Mouse (Mus musculus): ENCODE measurements at regions not wholly inside any gene's neighbourhood (a gene's known extent, or its start where the extent isn't known, plus 50 kb on each side); places are given as distances from the start of the nearest gene placed in this dataset.
"Not testable (repeated sequence)": the region's sequence is repeated elsewhere in the genome, so short reads cannot be mapped to it uniquely, and the experiment has no call there.

- H3K9me3 ChIP-seq (replicated peaks; ENCODE audit: control insufficient read depth, low read length) = 0 out of 2 replicates have a peak, but pooled peaks cover 2% of the 10 kb centered on the region
- H3K4me1 ChIP-seq (ENCODE audit: control insufficient read depth, insufficient read depth, low read length) = no peaks in the 10 kb centered on the region
- no peak overlapping the region for H3K4me2 ChIP-seq (ENCODE audit: low read depth, low read length)
- no peak overlapping the region for H3K27ac ChIP-seq (ENCODE audit: low read length)
- no peaks in the 10 kb centered on the region for H3K27me3 ChIP-seq (ENCODE audit: control insufficient read depth, insufficient read depth, low read length)
- no peak for ATAC-seq (replicated peaks; ENCODE audit: extremely low read depth, insufficient read depth, low FRiP score)
- no peak overlapping the region for H3K9ac ChIP-seq (ENCODE audit: low read length)
- 65% methylated on average over 6 of the region's 6 CpGs for WGBS
- no peaks in the 10 kb centered on the region for H3K36me3 ChIP-seq (ENCODE audit: control insufficient read depth, insufficient read depth)
- no peak overlapping the region for H3K4me3 ChIP-seq (ENCODE audit: low read length)
Measured at GRCm38 (mm10) chr7:137576251-137576650, 138.8 kb downstream of the Glrx3 start.

GRCm38 (mm10) chr7:137583556-137583955 lies 146.1 kb downstream of the Glrx3 start:
- no peaks in the 10 kb centered on the region for H3K36me3 ChIP-seq (ENCODE audit: control insufficient read depth, insufficient read depth)
- H3K9me3 ChIP-seq (replicated peaks; ENCODE audit: control insufficient read depth, low read length) = no peaks in the 10 kb centered on the region
- H3K9ac ChIP-seq (ENCODE audit: low read length) = no peak overlapping the region
- ATAC-seq (replicated peaks; ENCODE audit: extremely low read depth, insufficient read depth, low FRiP score) = no peak
- H3K27ac ChIP-seq (ENCODE audit: low read length) = no peak overlapping the region
- no peak overlapping the region for H3K4me2 ChIP-seq (ENCODE audit: low read depth, low read length)
- no peaks in the 10 kb centered on the region for H3K4me1 ChIP-seq (ENCODE audit: control insufficient read depth, insufficient read depth, low read length)
- H3K4me3 ChIP-seq (ENCODE audit: low read length) = no peak overlapping the region
- no peaks in the 10 kb centered on the region for H3K27me3 ChIP-seq (ENCODE audit: control insufficient read depth, insufficient read depth, low read length)
- WGBS = 67% methylated on average over 2 of the region's 2 CpGs

GRCm38 (mm10) chr7:137584916-137585315 lies 147.5 kb downstream of the Glrx3 start:
- H3K9ac ChIP-seq (ENCODE audit: low read length); H3K4me1 ChIP-seq (ENCODE audit: control insufficient read depth, insufficient read depth, low read length); ATAC-seq (replicated peaks; ENCODE audit: extremely low read depth, insufficient read depth, low FRiP score); H3K4me3 ChIP-seq (ENCODE audit: low read length); H3K4me2 ChIP-seq (ENCODE audit: low read depth, low read length); H3K9me3 ChIP-seq (replicated peaks; ENCODE audit: control insufficient read depth, low read length); H3K27me3 ChIP-seq (ENCODE audit: control insufficient read depth, insufficient read depth, low read length); H3K36me3 ChIP-seq (ENCODE audit: control insufficient read depth, insufficient read depth); H3K27ac ChIP-seq (ENCODE audit: low read length): not testable (repeated sequence)
- WGBS = 48% methylated on average over 4 of the region's 4 CpGs

- Histone ChIP-seq H3K4me1 (ENCODE audit: control insufficient read depth, insufficient read depth, low read length) (no peaks in the 10 kb centered on the region), H3K27me3 (ENCODE audit: control insufficient read depth, insufficient read depth, low read length) (no peaks in the 10 kb centered on the region), H3K9ac (ENCODE audit: low read length) (no peak overlapping the region), H3K4me3 (ENCODE audit: low read length) (no peak overlapping the region), H3K4me2 (ENCODE audit: low read depth, low read length) (no peak overlapping the region), H3K9me3 (replicated peaks; ENCODE audit: control insufficient read depth, low read length) (no peaks in the 10 kb centered on the region), H3K36me3 (ENCODE audit: control insufficient read depth, insufficient read depth) (no peaks in the 10 kb centered on the region), H3K27ac (ENCODE audit: low read length) (no peak overlapping the region)
- WGBS = 43% methylated on average over 8 of the region's 8 CpGs
- ATAC-seq (replicated peaks; ENCODE audit: extremely low read depth, insufficient read depth, low FRiP score) = no peak
Measured at GRCm38 (mm10) chr7:137593570-137593969, 156.2 kb downstream of the Glrx3 start.

- H3K4me2 ChIP-seq (ENCODE audit: low read depth, low read length) = no peak overlapping the region
- H3K27ac ChIP-seq (ENCODE audit: low read length) = no peak overlapping the region
- H3K36me3 ChIP-seq (ENCODE audit: control insufficient read depth, insufficient read depth) = no peaks in the 10 kb centered on the region
- ATAC-seq (replicated peaks; ENCODE audit: extremely low read depth, insufficient read depth, low FRiP score) = no peak
- no peak overlapping the region for H3K4me3 ChIP-seq (ENCODE audit: low read length)
- no peaks in the 10 kb centered on the region for H3K27me3 ChIP-seq (ENCODE audit: control insufficient read depth, insufficient read depth, low read length)
- no peaks in the 10 kb centered on the region for H3K4me1 ChIP-seq (ENCODE audit: control insufficient read depth, insufficient read depth, low read length)
- 76% methylated on average over 4 of the region's 4 CpGs for WGBS
- H3K9me3 ChIP-seq (replicated peaks; ENCODE audit: control insufficient read depth, low read length) = no peaks in the 10 kb centered on the region
- no peak overlapping the region for H3K9ac ChIP-seq (ENCODE audit: low read length)
Measured at GRCm38 (mm10) chr7:137595567-137595966, 158.2 kb downstream of the Glrx3 start.

- Histone ChIP-seq H3K4me3 (ENCODE audit: low read length) (no peak overlapping the region), H3K4me2 (ENCODE audit: low read depth, low read length) (no peak overlapping the region), H3K9ac (ENCODE audit: low read length) (no peak overlapping the region), H3K9me3 (replicated peaks; ENCODE audit: control insufficient read depth, low read length) (no peaks in the 10 kb centered on the region), H3K27me3 (ENCODE audit: control insufficient read depth, insufficient read depth, low read length) (no peaks in the 10 kb centered on the region; the same call in 1 of the 2 replicates), H3K36me3 (ENCODE audit: control insufficient read depth, insufficient read depth) (no peaks in the 10 kb centered on the region), H3K27ac (ENCODE audit: low read length) (no peak overlapping the region), H3K4me1 (ENCODE audit: control insufficient read depth, insufficient read depth, low read length) (no peaks in the 10 kb centered on the region)
- ATAC-seq (replicated peaks; ENCODE audit: extremely low read depth, insufficient read depth, low FRiP score) = no peak
- WGBS = 80% methylated on average over 7 of the region's 7 CpGs
Measured at GRCm38 (mm10) chr7:137596161-137596560, 158.7 kb downstream of the Glrx3 start.

GRCm38 (mm10) chr7:137603039-137603438 lies 165.6 kb downstream of the Glrx3 start:
- 5% methylated on average over 8 of the region's 8 CpGs for WGBS
- ATAC-seq (replicated peaks; ENCODE audit: extremely low read depth, insufficient read depth, low FRiP score) = no peak
- no peak overlapping the region for H3K4me2 ChIP-seq (ENCODE audit: low read depth, low read length)
- H3K9ac ChIP-seq (ENCODE audit: low read length) = no peak overlapping the region
- no peaks in the 10 kb centered on the region for H3K9me3 ChIP-seq (replicated peaks; ENCODE audit: control insufficient read depth, low read length)
- peaks cover 7% of the 10 kb centered on the region for H3K27me3 ChIP-seq (ENCODE audit: control insufficient read depth, insufficient read depth, low read length)
- no peaks in the 10 kb centered on the region for H3K4me1 ChIP-seq (ENCODE audit: control insufficient read depth, insufficient read depth, low read length)
- H3K27ac ChIP-seq (ENCODE audit: low read length) = no peak overlapping the region
- H3K4me3 ChIP-seq (ENCODE audit: low read length) = no peak overlapping the region
- no peaks in the 10 kb centered on the region for H3K36me3 ChIP-seq (ENCODE audit: control insufficient read depth, insufficient read depth)

GRCm38 (mm10) chr7:137609752-137610151 lies 172.3 kb downstream of the Glrx3 start:
- Histone ChIP-seq H3K27me3 (ENCODE audit: control insufficient read depth, insufficient read depth, low read length) (peaks cover 2% of the 10 kb centered on the region; the same call in 1 of the 2 replicates), H3K9me3 (replicated peaks; ENCODE audit: control insufficient read depth, low read length) (no peaks in the 10 kb centered on the region), H3K4me3 (ENCODE audit: low read length) (no peak overlapping the region), H3K4me2 (ENCODE audit: low read depth, low read length) (no peak overlapping the region), H3K36me3 (ENCODE audit: control insufficient read depth, insufficient read depth) (no peaks in the 10 kb centered on the region), H3K9ac (ENCODE audit: low read length) (no peak overlapping the region), H3K27ac (ENCODE audit: low read length) (no peak overlapping the region), H3K4me1 (ENCODE audit: control insufficient read depth, insufficient read depth, low read length) (peaks cover 6% of the 10 kb centered on the region; the same call in 1 of the 2 replicates)
- ATAC-seq (replicated peaks; ENCODE audit: extremely low read depth, insufficient read depth, low FRiP score) = 0 out of 2 replicates have a peak, but pooled peaks have one; percentile 37
- 25% methylated on average over 6 of the region's 6 CpGs for WGBS

- H3K4me3 ChIP-seq (ENCODE audit: low read length) = no peak overlapping the region
- WGBS = 54% methylated on average over 6 of the region's 6 CpGs
- no peaks in the 10 kb centered on the region for H3K36me3 ChIP-seq (ENCODE audit: control insufficient read depth, insufficient read depth)
- peaks cover 2% of the 10 kb centered on the region; the same call in 1 of the 2 replicates for H3K27me3 ChIP-seq (ENCODE audit: control insufficient read depth, insufficient read depth, low read length)
- no peak overlapping the region for H3K9ac ChIP-seq (ENCODE audit: low read length)
- H3K4me2 ChIP-seq (ENCODE audit: low read depth, low read length) = no peak overlapping the region
- H3K27ac ChIP-seq (ENCODE audit: low read length) = no peak overlapping the region
- peaks cover 6% of the 10 kb centered on the region; the same call in 1 of the 2 replicates for H3K4me1 ChIP-seq (ENCODE audit: control insufficient read depth, insufficient read depth, low read length)
- H3K9me3 ChIP-seq (replicated peaks; ENCODE audit: control insufficient read depth, low read length) = no peaks in the 10 kb centered on the region
- ATAC-seq (replicated peaks; ENCODE audit: extremely low read depth, insufficient read depth, low FRiP score) = no peak
Measured at GRCm38 (mm10) chr7:137611363-137611762, 173.9 kb downstream of the Glrx3 start.

All from heart, embryonic 16.5 days (tissue).